Mouse (Mus musculus) ES-E14 (cell line): ENCODE data around the gene Tmem14c. TPM values are rescaled to one million over a fixed set of nuclear protein-coding genes. Genes with fewer than 3 reads are reported as not detected.
"Not testable (repeated sequence)": the region's sequence is repeated elsewhere in the genome, so short reads cannot be mapped to it uniquely, and the experiment has no call there.

ENCODE experiments used
- DNase-seq: peaks from one replicate; pipeline ENCODE4 v3.0.0-alpha.2; 2013; ENCODE audit warnings: low read depth, low spot score
- H3K27ac ChIP-seq: 2 replicates; pipeline ENCODE4 v1.5.1; 2012; ENCODE audit warnings: low read depth, mild to moderate bottlenecking, low read length, moderate library complexity, mixed read lengths; ENCODE audit not compliant: poor library complexity, insufficient read depth, severe bottlenecking
- H3K36me3 ChIP-seq: 2 replicates; pipeline ENCODE4 v1.6.1; 2012; ENCODE audit warnings: mild to moderate bottlenecking, low read length, moderate library complexity, mixed read lengths; ENCODE audit not compliant: control insufficient read depth, poor library complexity, insufficient read depth, severe bottlenecking
- H3K4me1 ChIP-seq, 2 experiments: fragments of 150-350 bp in 1 of 2; sonication (generic) in 1 of 2; 2 replicates each; pipeline ENCODE4 v1.6.1; 2012; ENCODE audit warnings: low read length in 2 of 2, mild to moderate bottlenecking in 1 of 2, mixed read lengths in 1 of 2; ENCODE audit not compliant: control insufficient read depth in 2 of 2, insufficient read depth in 2 of 2, poor library complexity in 1 of 2
- H3K4me3 ChIP-seq, 2 experiments: fragments of 150-350 bp in 1 of 2; sonication (generic) in 1 of 2; 2 replicates each; pipeline ENCODE4 v1.5.1; 2012; ENCODE audit warnings: low read length in 2 of 2, low read depth in 1 of 2, mild to moderate bottlenecking in 1 of 2, mixed read lengths in 1 of 2; ENCODE audit not compliant: insufficient read depth in 1 of 2, poor library complexity in 1 of 2, severe bottlenecking in 1 of 2
- H3K9ac ChIP-seq: 2 replicates; pipeline ENCODE4 v1.6.1; 2012; ENCODE audit warnings: low read depth, mild to moderate bottlenecking, low read length, mixed read lengths; ENCODE audit not compliant: poor library complexity, insufficient read depth, severe bottlenecking
- H3K9me3 ChIP-seq: fragments of 150-350 bp; sonication (generic); 2 replicates; pipeline ENCODE4 v1.6.1; 2012; ENCODE audit warnings: low read depth, mild to moderate bottlenecking, low read length; ENCODE audit not compliant: control insufficient read depth, insufficient read depth
- CHD2 ChIP-seq: IDR thresholded peaks from 2 replicates; pipeline ENCODE4 v1.6.1; 2014; ENCODE audit warnings: mild to moderate bottlenecking, low read depth, low read length, inconsistent platforms
- HCFC1 ChIP-seq: IDR thresholded peaks from 2 replicates; pipeline ENCODE4 v1.6.1; 2012; ENCODE audit warnings: low read length, inconsistent platforms, borderline replicate concordance; ENCODE audit not compliant: insufficient read depth
- MAFK ChIP-seq: IDR thresholded peaks from 2 replicates; pipeline ENCODE4 v1.6.1; 2014; ENCODE audit warnings: mild to moderate bottlenecking, low read depth, low read length, inconsistent platforms; ENCODE audit not compliant: insufficient read depth
- ZC3H11A ChIP-seq: IDR thresholded peaks from 2 replicates; pipeline ENCODE4 v1.6.1; 2012; ENCODE audit warnings: low read depth, mild to moderate bottlenecking, inconsistent platforms, low read length, borderline replicate concordance
- ZNF384 ChIP-seq: IDR thresholded peaks from 2 replicates; pipeline ENCODE4 v1.6.1; 2012; ENCODE audit warnings: low read depth, low read length, inconsistent platforms
- in situ Hi-C, 2 experiments: fragments of 600-800 bp; cut with MboI; formaldehyde crosslinking; loops; one replicate each; pipeline ENCODE4 v1.15.1; 2025; ENCODE audit warnings: low sequenced_read_pairs in 2 of 2, inconsistent platforms in 1 of 2; ENCODE audit not compliant: unreplicated experiment in 2 of 2
- total RNA-seq: library from RNA; depleted of rRNA; stranded (reverse); fragments of 300-350 nt; gene quantifications from 2 replicates; pipeline ENCODE4 v1.2.3, GENCODE M21; 2012

Tmem14c gene
- total RNA-seq, 1 experiment: 134 TPM

DNA sequence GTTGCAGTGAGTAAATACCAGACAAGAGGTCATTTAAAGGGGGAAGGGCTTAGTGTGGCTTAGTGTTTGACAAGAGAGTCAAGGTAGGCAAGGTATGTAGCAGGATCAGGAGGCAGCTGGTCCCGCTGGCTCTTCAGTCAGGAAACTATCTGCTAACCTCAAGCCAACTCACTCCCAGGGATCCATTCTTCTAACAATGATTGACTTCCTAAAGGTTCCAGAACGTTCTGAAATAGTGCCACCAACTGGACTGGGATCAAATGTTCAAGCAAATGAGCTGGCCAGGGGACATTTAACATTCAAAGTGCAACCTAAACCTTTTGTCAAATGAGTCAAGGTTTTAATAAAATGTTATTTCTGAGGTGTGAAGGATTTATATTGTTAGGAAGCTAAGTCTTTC, 36.8 kb upstream of the Tmem14c start:
- peaks cover 5 to 6% of the 10 kb centered on the region in 2 experiments; a peak in 3 of 4 replicates for H3K4me1 ChIP-seq
- no peak overlapping the region for H3K4me3 ChIP-seq
- no peak overlapping the region for H3K9ac ChIP-seq
- in situ Hi-C loops: no loop called here
- no peak for DNase-seq
- no peaks in the 10 kb centered on the region for H3K36me3 ChIP-seq
- H3K27ac ChIP-seq: no peak overlapping the region
- H3K9me3 ChIP-seq: no peaks in the 10 kb centered on the region
- TF ChIP-seq HCFC1: no peak
- no peak for TF ChIP-seq ZC3H11A
- no peak for TF ChIP-seq CHD2
- no peak for TF ChIP-seq ZNF384
- no peak for TF ChIP-seq MAFK

DNA sequence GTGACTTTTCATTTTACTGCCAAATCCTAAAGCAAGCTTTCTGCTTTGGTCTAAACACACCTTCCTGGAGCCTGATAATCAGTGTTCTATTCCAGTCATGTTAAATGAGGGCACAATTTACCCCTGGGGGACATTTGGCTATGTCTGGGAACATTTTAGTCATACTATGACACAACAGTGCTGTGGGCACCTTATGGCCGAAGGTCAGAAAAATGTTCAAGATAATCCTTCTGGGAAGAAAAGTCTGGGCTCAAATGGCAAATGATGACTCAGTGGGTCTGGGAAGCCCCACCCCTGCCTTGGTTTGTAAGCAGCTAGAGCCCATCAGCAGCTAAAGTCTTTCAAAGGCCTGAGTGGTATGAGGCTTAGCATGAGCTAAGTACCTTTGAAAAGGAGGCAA, 33.3 kb upstream of the Tmem14c start:
- no peak overlapping the region for H3K27ac ChIP-seq
- peaks cover 4 to 6% of the 10 kb centered on the region in 2 experiments; a peak in 3 of 4 replicates for H3K4me1 ChIP-seq
- H3K36me3 ChIP-seq: no peaks in the 10 kb centered on the region
- H3K4me3 ChIP-seq: no peak overlapping the region
- no peak overlapping the region for H3K9ac ChIP-seq
- DNase-seq: no peak
- no peak for TF ChIP-seq HCFC1
- no peak for TF ChIP-seq MAFK
- H3K9me3 ChIP-seq: no peaks in the 10 kb centered on the region
- in situ Hi-C loops: no loop called here

DNA sequence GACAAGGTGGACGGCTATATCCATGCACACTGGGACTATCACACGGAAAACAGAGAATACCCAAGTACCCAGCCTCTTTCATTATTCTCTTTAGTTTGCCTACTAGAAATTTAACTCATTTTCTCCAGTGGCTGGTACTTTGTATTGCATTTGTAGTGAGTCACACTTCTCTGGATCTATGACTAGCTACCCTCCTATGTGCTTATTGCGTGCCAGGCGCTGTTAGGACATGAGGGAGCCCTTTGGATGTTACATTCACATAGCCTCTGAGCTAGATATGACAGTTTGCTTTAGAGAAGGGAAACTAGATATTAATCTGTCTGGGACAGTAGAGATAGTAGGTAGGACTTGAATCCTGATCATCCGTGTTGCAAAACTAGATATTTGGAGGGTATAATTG, 30.0 kb upstream of the Tmem14c start:
- no peak overlapping the region for H3K4me3 ChIP-seq
- no peaks in the 10 kb centered on the region for H3K36me3 ChIP-seq
- no peaks in the 10 kb centered on the region for H3K9me3 ChIP-seq
- H3K27ac ChIP-seq: no peak overlapping the region
- H3K9ac ChIP-seq: no peak overlapping the region
- no peak for DNase-seq
- TF ChIP-seq ZNF384: no peak
- no peak for TF ChIP-seq CHD2
- TF ChIP-seq ZC3H11A: no peak
- TF ChIP-seq HCFC1: no peak
- no peak for TF ChIP-seq MAFK
- H3K4me1 ChIP-seq: 0 out of 4 replicates have a peak, but pooled peaks cover 0 to 1% of the 10 kb centered on the region in 2 experiments
- in situ Hi-C loops: no loop called here

DNA sequence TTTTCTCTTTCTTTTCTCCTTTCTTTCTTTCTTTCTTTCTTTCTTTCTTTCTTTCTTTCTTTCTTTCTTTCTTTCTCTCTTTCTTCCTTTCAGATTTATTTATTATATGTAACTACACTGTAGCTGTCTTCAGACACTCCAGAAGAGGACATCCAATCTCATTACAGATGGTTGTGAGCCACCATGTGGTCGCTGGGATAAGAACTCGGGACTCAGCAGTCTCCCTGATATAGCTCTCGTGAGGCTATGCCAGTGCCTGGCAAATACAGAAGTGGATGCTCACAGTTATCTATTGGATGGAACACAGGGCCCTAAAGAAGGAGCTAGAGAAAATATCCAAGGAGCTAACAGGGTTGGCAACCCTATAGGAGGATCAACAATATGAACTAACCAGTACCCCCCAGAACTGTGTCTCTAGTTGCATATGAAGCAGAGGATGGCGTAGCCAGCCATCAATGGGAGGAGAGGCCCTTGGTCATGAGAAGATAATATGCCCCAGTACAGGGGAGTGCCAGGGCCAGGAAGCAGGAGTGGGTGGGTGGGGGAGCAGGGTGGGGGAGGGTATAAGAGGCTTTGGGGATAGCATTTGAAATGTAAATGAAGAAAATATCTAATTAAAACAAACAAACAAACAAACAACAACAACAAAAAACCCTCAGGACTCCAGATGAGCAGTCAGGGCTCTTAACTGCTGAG, 28.3 kb upstream of the Tmem14c start:
- in situ Hi-C loops: not testable (repeated sequence)

DNA sequence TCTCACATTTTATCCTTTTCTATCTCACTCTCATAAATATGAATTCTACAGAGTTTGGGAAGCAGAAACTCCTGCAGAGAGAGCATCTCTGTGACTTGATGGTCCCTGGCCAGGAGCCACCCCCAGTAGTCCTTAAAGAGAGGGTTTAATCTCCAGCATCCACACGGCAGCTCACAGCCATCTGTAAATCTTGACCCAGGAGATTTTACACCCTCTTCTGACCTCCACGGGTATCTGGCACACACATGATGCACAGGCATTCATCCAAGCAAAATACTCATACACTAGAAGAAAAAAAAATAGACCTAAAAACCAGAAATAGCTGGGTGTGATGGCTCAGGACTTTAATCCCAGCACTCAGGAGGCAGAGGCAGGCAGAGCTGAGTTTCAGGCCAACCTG, 27.7 kb upstream of the Tmem14c start:
- in situ Hi-C loops: no loop called here
- no peaks in the 10 kb centered on the region for H3K4me1 ChIP-seq
- no peak overlapping the region for H3K4me3 ChIP-seq
- no peaks in the 10 kb centered on the region for H3K36me3 ChIP-seq
- H3K27ac ChIP-seq: no peak overlapping the region
- DNase-seq: no peak
- no peak for TF ChIP-seq CHD2
- TF ChIP-seq ZNF384: no peak
- TF ChIP-seq HCFC1: no peak
- no peak for TF ChIP-seq ZC3H11A
- no peak for TF ChIP-seq MAFK
- H3K9me3 ChIP-seq: no peaks in the 10 kb centered on the region
- no peak overlapping the region for H3K9ac ChIP-seq

More for the DNA sequence above, 28.3 kb upstream of the Tmem14c start:
- DNase-seq, H3K4me3 ChIP-seq, H3K4me1 ChIP-seq, H3K9ac ChIP-seq, H3K36me3 ChIP-seq, H3K27ac ChIP-seq, H3K9me3 ChIP-seq: not testable (repeated sequence)
